Mouse (Mus musculus): Measurements from ENCODE around the gene Gucy1b1. TPM values are rescaled to one million over a fixed set of nuclear protein-coding genes. Genes with fewer than 3 reads are reported as not detected.

The Gucy1b1 gene
- total RNA-seq, 2 experiments from 2014 or later: 10.3 to 12.0 TPM

DNA sequence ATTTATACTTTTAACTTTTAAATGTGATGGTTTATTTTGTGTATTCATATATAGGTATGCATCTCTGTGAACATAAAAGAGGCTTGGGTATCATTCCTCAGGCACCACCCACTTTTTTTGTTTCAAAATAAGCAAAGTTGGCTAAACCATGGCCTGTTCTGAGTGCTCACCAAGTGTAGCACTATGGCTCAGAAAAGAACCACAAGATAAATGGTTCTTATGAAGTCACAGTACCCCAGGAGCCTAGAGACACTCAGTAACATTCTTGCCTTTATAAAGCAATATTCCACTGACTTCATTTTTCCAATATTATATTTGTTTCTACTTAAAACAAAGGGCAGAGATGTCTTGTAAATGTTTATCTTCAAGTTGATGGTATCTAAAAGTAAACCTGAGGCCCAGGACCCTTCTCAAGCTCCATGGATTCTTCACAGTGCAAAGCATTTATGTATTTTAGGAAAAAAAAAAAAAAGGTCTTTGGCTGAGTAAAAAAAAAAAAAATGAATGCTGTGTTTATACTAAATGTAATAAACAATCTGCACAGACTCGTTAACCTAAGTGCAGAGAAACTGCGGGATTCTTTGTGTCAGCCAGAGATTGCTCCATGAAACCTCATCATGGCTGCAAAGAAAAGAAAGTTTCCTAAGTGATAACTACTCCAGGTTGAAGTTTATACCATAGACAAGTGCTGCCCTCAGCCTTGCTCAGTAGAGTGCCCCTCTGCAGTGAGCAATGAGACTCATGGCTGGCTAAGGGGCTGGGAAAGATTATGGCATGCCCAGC is 38.0 kb downstream of the Gucy1b1 start:
- DNase-seq: no peak

DNA sequence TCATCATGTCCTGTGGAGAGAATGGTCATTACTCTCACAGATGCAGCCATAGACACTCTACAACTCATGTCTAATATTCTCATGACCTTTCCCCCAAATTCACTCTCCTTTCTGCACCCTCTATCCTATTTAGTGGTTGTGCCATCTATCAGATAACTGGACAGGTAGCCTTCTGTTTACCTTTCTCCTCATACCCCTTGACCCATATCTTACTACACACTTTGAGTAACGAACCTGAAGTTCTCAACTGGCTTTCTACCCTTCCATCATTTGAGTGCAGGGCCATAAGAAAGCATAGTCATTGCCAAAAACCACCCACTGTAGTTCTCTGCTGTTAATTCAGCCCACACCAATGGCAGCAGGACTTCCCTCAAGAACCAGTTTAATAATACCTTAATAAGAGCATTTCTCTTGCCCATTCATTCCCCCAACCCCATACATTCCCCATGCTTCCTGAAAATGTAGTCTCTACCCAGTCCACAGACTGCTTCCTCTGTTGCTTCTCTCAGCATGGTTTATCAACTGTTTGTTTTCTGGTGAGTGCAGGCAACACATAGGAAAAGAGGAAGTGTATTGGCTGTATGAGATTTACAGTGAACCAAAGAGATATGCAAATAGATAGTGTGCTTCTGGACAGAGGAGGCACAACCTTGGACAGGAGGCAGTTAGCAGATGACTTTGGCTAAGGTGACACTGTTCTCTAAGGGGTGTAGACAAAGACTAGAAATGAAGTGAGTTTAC is 44.3 kb downstream of the Gucy1b1 start:
- no peak for DNase-seq

DNA sequence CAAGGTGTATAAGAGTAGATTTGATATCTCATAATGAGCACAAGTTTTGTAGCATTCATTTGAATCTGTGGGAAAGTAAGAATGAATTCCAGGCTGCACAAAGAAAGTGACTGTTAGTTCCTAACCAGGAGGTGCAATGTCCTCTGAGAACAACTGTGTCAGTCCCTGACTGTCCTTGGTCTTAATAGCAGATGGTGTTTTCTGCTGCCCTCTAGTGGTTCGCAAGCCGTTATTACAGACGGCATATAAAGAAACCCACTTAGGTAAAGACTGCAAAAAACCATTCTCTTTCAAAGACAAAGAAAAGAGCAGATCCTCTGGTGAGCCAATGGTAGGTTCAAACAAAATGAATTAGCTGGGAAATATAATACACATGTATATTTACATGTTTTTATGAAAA is 45.3 kb downstream of the Gucy1b1 start:
- peak; percentile 39 to 41 for DNase-seq

DNA sequence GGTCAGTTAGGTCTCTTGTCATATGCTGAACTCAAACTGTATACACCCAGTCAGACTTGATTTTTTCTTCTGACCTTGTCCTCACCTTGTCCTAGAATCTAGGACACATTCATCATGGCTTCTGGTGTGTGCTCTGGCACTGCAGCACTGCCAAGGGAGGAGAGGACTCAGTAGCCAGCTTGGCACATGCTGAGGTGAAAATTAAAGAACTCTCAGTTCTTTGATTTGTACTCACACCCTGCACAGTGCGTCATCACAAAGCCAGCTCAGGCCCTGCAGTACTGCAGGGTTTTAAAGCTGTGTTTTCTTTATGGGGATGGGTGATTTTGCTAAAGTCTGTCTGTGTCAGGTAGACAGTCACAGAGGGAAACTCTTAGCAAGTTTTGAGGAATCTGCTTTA is 47.2 kb downstream of the Gucy1b1 start:
- peak in 1 of 2 experiments; percentile 7 for DNase-seq

DNA sequence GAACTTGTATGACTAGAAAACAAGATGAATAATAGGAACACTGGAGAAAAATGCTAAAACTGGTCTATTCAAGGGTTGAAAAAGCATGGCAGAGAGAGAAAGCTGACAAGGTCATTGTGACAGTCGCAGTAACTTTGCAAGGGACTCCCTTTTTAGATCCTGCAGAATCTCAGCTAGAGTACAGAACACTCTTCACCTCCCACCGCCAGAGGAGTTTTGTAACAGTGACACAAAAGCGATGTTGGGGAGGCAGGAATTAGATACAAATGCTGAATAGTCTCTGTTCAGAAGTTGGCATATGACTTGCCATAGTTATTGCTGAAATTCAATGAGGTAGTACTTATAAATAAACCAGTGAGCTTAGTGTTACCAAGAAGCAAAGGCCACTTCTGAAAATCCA is 51.4 kb downstream of the Gucy1b1 start:
- no peak for DNase-seq

DNA sequence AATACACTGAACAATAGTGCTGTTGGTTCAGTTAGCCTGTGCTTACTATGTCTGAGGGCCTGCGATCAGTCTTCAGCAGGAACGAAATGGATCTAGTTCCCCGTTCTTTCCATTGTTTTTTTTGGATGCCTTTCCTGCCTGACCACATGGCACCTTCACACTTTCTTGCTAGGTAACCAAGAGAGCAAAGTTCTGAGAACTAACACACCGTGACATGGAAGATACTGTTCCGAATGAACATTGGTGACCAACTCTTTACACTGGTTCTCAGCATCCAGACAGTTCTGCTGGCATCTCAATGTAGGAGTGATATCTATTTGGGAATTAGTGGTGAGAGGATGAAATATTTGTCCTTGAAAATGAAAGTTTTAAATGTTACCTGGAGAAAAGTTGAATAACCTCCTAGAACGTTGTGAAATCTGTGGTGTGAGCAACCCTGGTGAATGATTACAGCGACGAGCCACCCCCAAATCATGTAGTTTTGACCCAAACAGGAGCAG is 52.0 kb downstream of the Gucy1b1 start:
- no peak for DNase-seq

DNA sequence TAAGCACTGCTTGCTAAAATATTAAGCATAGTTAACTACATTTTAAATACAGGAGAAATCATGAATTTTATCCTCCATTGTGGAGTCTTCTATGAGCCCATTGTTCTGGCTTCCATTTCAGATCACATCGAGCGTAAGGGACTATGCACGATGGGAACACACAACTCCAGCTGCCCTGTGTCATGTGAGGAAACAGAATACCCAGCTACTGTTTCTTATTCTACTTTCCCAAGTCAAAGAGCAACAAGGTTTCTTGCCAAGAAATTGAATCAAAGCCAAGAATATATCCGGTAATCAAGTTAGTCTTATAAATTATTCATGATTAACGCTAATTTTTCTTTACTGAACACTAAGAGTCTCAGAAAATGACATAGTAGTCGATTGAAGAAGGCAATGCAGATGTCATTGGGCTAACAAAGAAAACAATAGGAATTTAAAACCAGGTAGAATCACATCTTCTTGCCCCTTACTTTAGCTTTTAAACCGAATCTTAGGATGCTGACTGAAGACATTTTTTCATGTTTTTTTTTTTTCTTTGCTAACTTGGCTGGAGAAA is 60.3 kb downstream of the Gucy1b1 start:
- no peak for DNase-seq

DNA sequence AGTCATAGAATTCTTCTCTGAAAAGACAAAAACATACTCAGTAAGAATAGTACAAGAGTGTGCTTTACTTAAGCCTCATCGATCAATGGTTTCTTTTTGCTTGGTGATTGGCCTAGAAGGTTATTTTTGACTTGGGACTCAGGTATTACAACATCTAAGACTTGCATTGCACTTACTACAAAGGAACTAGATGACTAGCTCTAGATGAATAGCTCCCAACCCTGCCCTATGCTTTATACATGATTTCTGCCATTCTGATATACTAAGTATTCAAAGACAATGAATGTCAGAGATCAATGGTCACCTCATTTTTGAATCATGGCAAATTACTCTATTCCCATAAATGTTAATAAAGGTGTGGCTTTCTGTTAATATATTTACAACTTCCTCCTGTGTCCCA is 67.5 kb downstream of the Gucy1b1 start:
- no peak for DNase-seq

DNA sequence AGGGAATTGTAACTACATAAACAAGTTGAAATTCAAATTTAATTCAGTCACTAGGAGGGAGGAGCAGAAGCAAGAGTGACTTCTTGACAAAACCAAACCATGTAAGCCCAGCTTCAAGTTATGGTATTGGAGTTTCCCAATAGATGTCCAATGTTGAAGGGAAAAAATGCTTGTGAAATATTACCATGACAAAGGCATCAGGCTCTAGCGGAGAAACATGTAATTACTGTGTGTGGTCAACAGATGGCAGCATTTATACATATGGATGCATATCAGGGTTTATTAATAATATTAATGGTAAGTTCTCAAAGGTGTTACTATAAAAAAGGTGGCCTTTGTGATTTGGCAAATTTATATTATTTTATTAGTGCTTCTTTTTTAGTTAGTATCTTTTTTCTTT is 78.5 kb downstream of the Gucy1b1 start:
- peak; percentile 33 to 53 for DNase-seq

DNA sequence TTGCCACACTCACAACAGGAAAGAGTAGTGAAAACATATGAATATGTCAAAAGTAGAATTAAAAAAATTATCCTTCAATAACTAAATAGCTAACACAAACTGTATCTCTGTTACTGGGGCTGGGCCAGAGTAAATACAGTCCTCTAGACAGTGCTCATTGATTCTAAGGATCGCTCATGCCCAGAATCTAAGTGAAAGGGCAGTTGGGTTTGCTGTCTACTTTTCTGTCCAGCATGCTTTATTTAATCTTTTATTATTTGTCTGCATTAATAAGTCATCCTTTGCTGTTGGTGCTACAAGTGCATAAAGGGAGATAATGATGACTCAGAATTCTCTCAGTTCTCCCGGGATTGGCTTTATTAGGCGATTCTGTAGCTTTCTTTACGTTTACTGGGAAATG is 79.1 kb downstream of the Gucy1b1 start:
- DNase-seq: no peak

DNA sequence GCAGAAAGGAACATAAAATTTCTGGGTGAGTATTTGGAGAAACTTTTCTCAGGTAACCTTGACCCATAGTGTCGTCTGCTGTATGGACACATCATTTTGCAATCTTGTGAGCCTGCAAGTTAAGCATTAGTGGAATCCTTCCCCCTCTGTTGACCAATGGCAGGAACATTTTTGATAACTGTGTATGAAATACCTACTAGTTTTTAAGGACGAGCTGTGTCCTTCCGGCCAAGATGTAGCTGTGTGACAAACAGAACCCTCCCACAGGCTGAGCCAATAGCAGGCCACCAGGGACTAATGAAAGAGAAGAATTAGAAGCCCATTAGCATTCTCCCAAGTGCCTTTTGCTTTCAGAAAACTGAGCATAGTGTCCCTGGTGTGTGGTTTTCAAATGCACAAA is 84.0 kb downstream of the Gucy1b1 start:
- no peak for DNase-seq

DNA sequence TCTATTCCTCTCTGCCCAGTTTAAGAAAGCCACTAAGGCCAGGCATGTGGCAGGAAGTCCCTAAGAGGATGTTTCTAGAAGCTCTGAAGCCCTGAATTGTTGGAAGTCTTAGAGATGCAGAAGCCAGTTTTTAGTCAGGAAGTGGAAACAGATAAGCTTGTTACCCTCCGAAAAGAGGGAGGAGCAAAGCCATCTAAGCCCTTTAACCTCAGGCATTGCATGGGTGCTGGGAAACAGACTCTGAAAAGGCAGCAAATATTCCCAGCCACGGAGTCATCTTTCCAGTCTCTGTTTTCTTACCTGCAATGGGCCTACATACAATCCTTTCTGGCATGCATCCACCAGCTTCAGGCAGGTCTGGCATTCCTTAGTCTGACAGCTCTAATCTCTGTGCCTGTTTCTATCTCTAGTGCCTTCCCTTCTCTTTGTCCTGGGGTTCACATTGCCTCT is 84.8 kb downstream of the Gucy1b1 start:
- DNase-seq: peak; percentile 10 to 12

DNA sequence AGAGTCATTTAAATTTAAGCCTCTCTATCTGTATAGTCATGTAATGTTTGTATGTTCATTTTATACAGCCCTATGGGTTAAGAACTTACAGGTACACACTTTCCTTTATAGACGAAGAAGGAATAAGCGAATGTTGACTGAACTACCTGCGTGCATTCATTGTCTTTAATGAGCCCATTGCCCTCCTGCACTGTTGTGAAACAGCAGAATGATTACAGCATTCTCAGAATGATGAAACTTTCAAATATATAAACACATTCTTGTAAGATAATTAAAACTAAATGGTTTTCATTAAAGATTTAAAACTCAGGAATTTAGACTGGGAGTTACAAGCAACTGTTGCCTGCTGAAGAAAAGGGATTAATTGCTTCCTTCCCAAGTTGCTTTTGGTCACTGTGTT is 86.9 kb downstream of the Gucy1b1 start:
- no peak for DNase-seq

DNA sequence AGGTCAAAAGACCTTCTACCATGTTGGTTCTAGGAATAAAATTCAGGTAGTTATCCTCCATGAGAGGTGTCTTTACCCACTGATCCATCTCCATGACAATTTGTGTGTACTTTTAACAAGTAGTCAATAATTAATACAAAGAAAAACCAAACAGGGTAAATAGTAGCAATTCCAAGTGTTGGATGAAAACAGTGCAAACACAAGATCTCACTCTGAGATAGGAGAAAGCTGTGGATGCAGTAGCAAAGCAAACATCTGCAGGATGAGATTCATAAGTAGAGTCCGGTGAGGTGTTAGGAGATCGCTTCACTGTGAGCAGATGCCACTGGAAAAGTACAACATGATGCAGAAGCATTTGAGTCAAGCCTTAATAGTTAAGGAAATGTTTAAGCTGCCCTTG is 88.4 kb downstream of the Gucy1b1 start:
- no peak for DNase-seq

DNA sequence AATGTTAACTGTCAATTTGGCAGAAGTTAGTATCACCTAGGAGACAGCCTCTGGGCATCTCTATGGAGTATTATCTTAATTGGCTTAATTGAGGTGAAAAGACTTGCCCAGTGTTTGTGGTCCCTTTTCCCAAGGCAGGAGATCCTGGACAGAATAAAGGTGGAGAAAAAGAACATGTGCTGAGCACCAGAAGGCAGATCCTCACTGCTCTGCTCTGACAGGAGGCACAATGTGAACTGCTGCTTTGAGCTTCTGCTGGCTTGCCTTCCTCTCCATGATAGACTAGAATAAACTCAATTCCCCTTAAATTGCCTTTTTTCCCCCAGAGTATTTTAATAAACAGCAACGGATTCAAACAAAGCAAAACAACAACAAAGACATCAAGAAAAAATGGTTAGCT is 89.4 kb downstream of the Gucy1b1 start:
- DNase-seq: no peak

DNA sequence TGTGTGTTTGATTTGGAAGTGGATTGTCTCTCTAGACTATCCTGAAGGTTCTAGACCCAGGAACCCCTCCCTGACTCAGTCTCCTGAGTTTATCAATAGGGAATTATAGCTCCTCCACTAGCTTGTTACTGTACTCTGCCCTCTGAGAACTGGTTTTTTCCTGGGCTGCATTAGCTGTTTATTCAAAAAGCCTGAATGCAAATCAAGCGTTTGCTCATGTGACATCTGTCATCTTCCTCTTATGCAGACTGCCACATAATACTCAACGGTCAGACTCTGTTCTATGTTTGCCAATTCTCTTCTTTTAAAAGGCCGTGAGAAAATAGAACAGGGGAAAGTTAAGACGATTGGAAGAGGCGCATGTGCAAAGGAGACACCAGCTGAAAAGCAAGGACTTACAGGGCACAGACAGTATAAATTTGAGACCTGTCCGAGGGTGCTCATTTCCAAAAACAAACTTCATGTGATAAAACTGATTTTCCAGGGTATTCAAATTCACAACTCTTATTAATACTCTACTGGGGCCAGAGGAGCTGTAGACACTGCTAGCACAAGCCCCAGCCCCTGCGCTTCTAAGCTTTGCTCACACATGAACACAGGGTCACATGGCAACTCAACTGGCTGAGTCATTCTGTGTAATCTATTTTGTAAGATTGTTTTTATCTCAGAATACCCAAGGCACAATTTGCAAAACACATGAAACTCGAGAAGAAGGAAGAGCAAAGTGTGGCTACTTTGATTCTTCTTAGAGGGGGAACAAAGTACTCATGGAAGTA is 91.2 kb downstream of the Gucy1b1 start:
- peak in 1 of 2 experiments; percentile 10 for DNase-seq

Small RNA genes lying within 50 kb of the gene (microRNA-seq; reads per million reads assigned to microRNA genes)
- gene Mir7010: 0.27 to 0.76 reads per million in 2 experiments

Other genes with a start within 250 kb of the Gucy1b1 start
- gene Ctso, start 142.1 kb downstream of the Gucy1b1 start, total RNA-seq (2021): 10 to 100 TPM in 1 of 2 experiments, 1 to 10 TPM in 1; 8.1 to 10.7 TPM
- gene Tdo2, start 98.5 kb downstream of the Gucy1b1 start, total RNA-seq (2021): not detected
- not detected for gene Asic5, start 92.4 kb downstream of the Gucy1b1 start, total RNA-seq (2021)
- 10 to 100 TPM; 15.0 to 16.4 TPM for gene Gucy1a1, start 71.1 kb upstream of the Gucy1b1 start, total RNA-seq (2021)

Data from heart, adult 18-20 months (tissue).